Mouse (Mus musculus): ENCODE measurements at regions not wholly inside any gene's neighbourhood (a gene's known extent, or its start where the extent isn't known, plus 50 kb on each side); places are given as distances from the start of the nearest gene placed in this dataset.

GRCm38 (mm10) chr2:84187456-84187855 lies 197.1 kb downstream of the Gm13691 start:
- H3K4me1 ChIP-seq (replicated peaks; ENCODE audit: control insufficient read depth, insufficient read depth, low read length) = no peaks in the 10 kb centered on the region
- H3K36me3 ChIP-seq (ENCODE audit: control insufficient read depth, insufficient read depth) = no peaks in the 10 kb centered on the region
- no peaks in the 10 kb centered on the region for H3K27me3 ChIP-seq (replicated peaks; ENCODE audit: control insufficient read depth, insufficient read depth, low read length)
- H3K27ac ChIP-seq (ENCODE audit: low read length) = no peak overlapping the region
- no peak overlapping the region for H3K4me3 ChIP-seq (replicated peaks; ENCODE audit: low read length)
- ATAC-seq = no peak
- H3K9me3 ChIP-seq (ENCODE audit: control insufficient read depth, low read length) = no peaks in the 10 kb centered on the region
- WGBS = 94% methylated on average over 4 of the region's 4 CpGs
- H3K4me2 ChIP-seq (ENCODE audit: low read length) = no peak overlapping the region
- H3K9ac ChIP-seq (replicated peaks; ENCODE audit: low read depth, low read length) = no peak overlapping the region

GRCm38 (mm10) chr2:84189302-84189701 lies 198.9 kb downstream of the Gm13691 start:
- no peak for ATAC-seq
- 91% methylated on average over 3 of the region's 3 CpGs for WGBS
- no peak overlapping the region for H3K4me2 ChIP-seq (ENCODE audit: low read length)
- H3K27me3 ChIP-seq (replicated peaks; ENCODE audit: control insufficient read depth, insufficient read depth, low read length) = no peaks in the 10 kb centered on the region
- no peak overlapping the region for H3K27ac ChIP-seq (ENCODE audit: low read length)
- H3K9me3 ChIP-seq (ENCODE audit: control insufficient read depth, low read length) = no peaks in the 10 kb centered on the region
- no peaks in the 10 kb centered on the region for H3K4me1 ChIP-seq (replicated peaks; ENCODE audit: control insufficient read depth, insufficient read depth, low read length)
- no peak overlapping the region for H3K9ac ChIP-seq (replicated peaks; ENCODE audit: low read depth, low read length)
- no peak overlapping the region for H3K4me3 ChIP-seq (replicated peaks; ENCODE audit: low read length)
- no peaks in the 10 kb centered on the region for H3K36me3 ChIP-seq (ENCODE audit: control insufficient read depth, insufficient read depth)

DNA sequence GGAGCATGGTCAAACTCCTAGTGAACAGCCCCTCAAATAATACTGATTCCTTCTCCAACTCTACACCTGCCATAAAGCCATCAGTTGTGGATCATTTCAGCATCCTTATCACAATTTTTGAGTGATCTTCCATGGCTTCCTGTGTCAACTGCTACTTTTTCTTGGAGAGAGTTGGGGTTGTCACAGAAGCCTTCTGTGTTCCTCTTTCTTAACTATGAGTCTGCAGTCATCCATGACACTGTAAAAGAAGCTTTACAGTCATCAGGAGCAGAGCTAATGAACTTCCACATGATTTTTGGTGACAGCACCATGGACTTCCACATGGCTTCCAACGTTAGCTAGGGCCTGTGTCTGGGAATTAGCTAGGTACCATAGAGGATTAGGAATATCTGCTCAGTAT lies 208.1 kb downstream of the Calcrl start:
- Histone ChIP-seq H3K4me3 (replicated peaks; ENCODE audit: low read length) (no peak overlapping the region), H3K4me1 (replicated peaks; ENCODE audit: control insufficient read depth, insufficient read depth, low read length) (no peaks in the 10 kb centered on the region), H3K36me3 (ENCODE audit: control insufficient read depth, insufficient read depth) (no peaks in the 10 kb centered on the region), H3K27me3 (replicated peaks; ENCODE audit: control insufficient read depth, insufficient read depth, low read length) (no peaks in the 10 kb centered on the region), H3K9ac (replicated peaks; ENCODE audit: low read depth, low read length) (no peak overlapping the region), H3K4me2 (ENCODE audit: low read length) (no peak overlapping the region), H3K27ac (ENCODE audit: low read length) (no peak overlapping the region), H3K9me3 (ENCODE audit: control insufficient read depth, low read length) (no peaks in the 10 kb centered on the region)
- WGBS = 72% methylated on average over 1 of the region's 1 CpGs
- ATAC-seq = no peak

GRCm38 (mm10) chr2:84222049-84222448 lies 203.2 kb downstream of the Calcrl start:
- Histone ChIP-seq H3K27ac (ENCODE audit: low read length) (no peak overlapping the region), H3K36me3 (ENCODE audit: control insufficient read depth, insufficient read depth) (no peaks in the 10 kb centered on the region), H3K4me2 (ENCODE audit: low read length) (no peak overlapping the region), H3K27me3 (replicated peaks; ENCODE audit: control insufficient read depth, insufficient read depth, low read length) (no peaks in the 10 kb centered on the region), H3K9me3 (ENCODE audit: control insufficient read depth, low read length) (no peaks in the 10 kb centered on the region), H3K4me1 (replicated peaks; ENCODE audit: control insufficient read depth, insufficient read depth, low read length) (no peaks in the 10 kb centered on the region), H3K4me3 (replicated peaks; ENCODE audit: low read length) (no peak overlapping the region), H3K9ac (replicated peaks; ENCODE audit: low read depth, low read length) (no peak overlapping the region)
- ATAC-seq = no peak
- WGBS = 100% methylated on average over 1 of the region's 1 CpGs

- no peak overlapping the region for H3K4me3 ChIP-seq (replicated peaks; ENCODE audit: low read length)
- H3K27ac ChIP-seq (ENCODE audit: low read length) = no peak overlapping the region
- H3K4me1 ChIP-seq (replicated peaks; ENCODE audit: control insufficient read depth, insufficient read depth, low read length) = no peaks in the 10 kb centered on the region
- no peaks in the 10 kb centered on the region for H3K9me3 ChIP-seq (ENCODE audit: control insufficient read depth, low read length)
- H3K4me2 ChIP-seq (ENCODE audit: low read length) = no peak overlapping the region
- H3K27me3 ChIP-seq (replicated peaks; ENCODE audit: control insufficient read depth, insufficient read depth, low read length) = no peaks in the 10 kb centered on the region
- H3K9ac ChIP-seq (replicated peaks; ENCODE audit: low read depth, low read length) = no peak overlapping the region
- no peaks in the 10 kb centered on the region for H3K36me3 ChIP-seq (ENCODE audit: control insufficient read depth, insufficient read depth)
- no peak for ATAC-seq
- WGBS = 76% methylated on average over 3 of the region's 3 CpGs
These were observed 195.4 kb downstream of the Calcrl start for GRCm38 (mm10) chr2:84229777-84230176.

- WGBS = 70% methylated on average over 4 of the region's 4 CpGs
- no peak overlapping the region for H3K4me2 ChIP-seq (ENCODE audit: low read length)
- H3K4me3 ChIP-seq (replicated peaks; ENCODE audit: low read length) = no peak overlapping the region
- no peaks in the 10 kb centered on the region for H3K4me1 ChIP-seq (replicated peaks; ENCODE audit: control insufficient read depth, insufficient read depth, low read length)
- H3K9me3 ChIP-seq (ENCODE audit: control insufficient read depth, low read length) = no peaks in the 10 kb centered on the region
- no peak for ATAC-seq
- H3K9ac ChIP-seq (replicated peaks; ENCODE audit: low read depth, low read length) = no peak overlapping the region
- no peaks in the 10 kb centered on the region for H3K36me3 ChIP-seq (ENCODE audit: control insufficient read depth, insufficient read depth)
- H3K27me3 ChIP-seq (replicated peaks; ENCODE audit: control insufficient read depth, insufficient read depth, low read length) = no peaks in the 10 kb centered on the region
- H3K27ac ChIP-seq (ENCODE audit: low read length) = no peak overlapping the region
These were observed 189.6 kb downstream of the Calcrl start for GRCm38 (mm10) chr2:84235641-84236040.

- no peak overlapping the region for H3K4me3 ChIP-seq (replicated peaks; ENCODE audit: low read length)
- no peaks in the 10 kb centered on the region; the same call in 1 of the 2 replicates for H3K4me1 ChIP-seq (replicated peaks; ENCODE audit: control insufficient read depth, insufficient read depth, low read length)
- no peak for ATAC-seq
- no peak overlapping the region for H3K4me2 ChIP-seq (ENCODE audit: low read length)
- no peak overlapping the region for H3K9ac ChIP-seq (replicated peaks; ENCODE audit: low read depth, low read length)
- no peaks in the 10 kb centered on the region for H3K9me3 ChIP-seq (ENCODE audit: control insufficient read depth, low read length)
- H3K36me3 ChIP-seq (ENCODE audit: control insufficient read depth, insufficient read depth) = no peaks in the 10 kb centered on the region
- H3K27ac ChIP-seq (ENCODE audit: low read length) = no peak overlapping the region
- no peaks in the 10 kb centered on the region for H3K27me3 ChIP-seq (replicated peaks; ENCODE audit: control insufficient read depth, insufficient read depth, low read length)
- WGBS = 48% methylated on average over 4 of the region's 4 CpGs
These were observed 184.0 kb downstream of the Calcrl start for GRCm38 (mm10) chr2:84241244-84241643.

- no peak for ATAC-seq
- no peaks in the 10 kb centered on the region for H3K36me3 ChIP-seq (ENCODE audit: control insufficient read depth, insufficient read depth)
These were observed 183.2 kb downstream of the Calcrl start for GRCm38 (mm10) chr2:84241986-84242385.

GRCm38 (mm10) chr2:84245900-84246299 lies 179.3 kb downstream of the Calcrl start:
- WGBS = 74% methylated on average over 2 of the region's 2 CpGs
- Histone ChIP-seq H3K4me1 (replicated peaks; ENCODE audit: control insufficient read depth, insufficient read depth, low read length) (no peaks in the 10 kb centered on the region; the same call in 1 of the 2 replicates), H3K4me3 (replicated peaks; ENCODE audit: low read length) (no peak overlapping the region), H3K9ac (replicated peaks; ENCODE audit: low read depth, low read length) (no peak overlapping the region), H3K27ac (ENCODE audit: low read length) (no peak overlapping the region), H3K4me2 (ENCODE audit: low read length) (no peak overlapping the region), H3K36me3 (ENCODE audit: control insufficient read depth, insufficient read depth) (no peaks in the 10 kb centered on the region), H3K27me3 (replicated peaks; ENCODE audit: control insufficient read depth, insufficient read depth, low read length) (no peaks in the 10 kb centered on the region), H3K9me3 (ENCODE audit: control insufficient read depth, low read length) (no peaks in the 10 kb centered on the region)
- ATAC-seq = no peak

More at GRCm38 (mm10) chr2:84241986-84242385, 183.2 kb downstream of the Calcrl start:
- Histone ChIP-seq H3K27ac (ENCODE audit: low read length) (no peak overlapping the region), H3K4me1 (replicated peaks; ENCODE audit: control insufficient read depth, insufficient read depth, low read length) (no peaks in the 10 kb centered on the region; the same call in 1 of the 2 replicates), H3K9me3 (ENCODE audit: control insufficient read depth, low read length) (no peaks in the 10 kb centered on the region), H3K4me2 (ENCODE audit: low read length) (no peak overlapping the region), H3K9ac (replicated peaks; ENCODE audit: low read depth, low read length) (no peak overlapping the region), H3K27me3 (replicated peaks; ENCODE audit: control insufficient read depth, insufficient read depth, low read length) (no peaks in the 10 kb centered on the region), H3K4me3 (replicated peaks; ENCODE audit: low read length) (no peak overlapping the region)
- 43% methylated on average over 1 of the region's 1 CpGs for WGBS

- no peak overlapping the region for H3K4me2 ChIP-seq (ENCODE audit: low read length)
- 80% methylated on average over 2 of the region's 2 CpGs for WGBS
- H3K27me3 ChIP-seq (replicated peaks; ENCODE audit: control insufficient read depth, insufficient read depth, low read length) = no peaks in the 10 kb centered on the region
- H3K4me3 ChIP-seq (replicated peaks; ENCODE audit: low read length) = no peak overlapping the region
- H3K9ac ChIP-seq (replicated peaks; ENCODE audit: low read depth, low read length) = no peak overlapping the region
- ATAC-seq = no peak
- no peaks in the 10 kb centered on the region; the same call in 1 of the 2 replicates for H3K4me1 ChIP-seq (replicated peaks; ENCODE audit: control insufficient read depth, insufficient read depth, low read length)
- no peak overlapping the region for H3K27ac ChIP-seq (ENCODE audit: low read length)
- H3K9me3 ChIP-seq (ENCODE audit: control insufficient read depth, low read length) = no peaks in the 10 kb centered on the region
- no peaks in the 10 kb centered on the region for H3K36me3 ChIP-seq (ENCODE audit: control insufficient read depth, insufficient read depth)
These were observed 178.6 kb downstream of the Calcrl start for GRCm38 (mm10) chr2:84246562-84246961.

Measured in forebrain, embryonic 16.5 days (tissue).